Mouse (Mus musculus) G1E (cell line): ENCODE measurements at regions not wholly inside any gene's neighbourhood (a gene's known extent, or its start where the extent isn't known, plus 50 kb on each side); places are given as distances from the start of the nearest gene placed in this dataset.

Source experiments
- ATAC-seq: 2 replicates; pipeline ENCODE4 v1.8.0; 2016; ENCODE audit warnings: mild to moderate bottlenecking; ENCODE audit not compliant: insufficient number of reproducible peaks, poor library complexity, low FRiP score, severe bottlenecking; ENCODE audit errors: extremely low read depth
- DNase-seq: peaks from one replicate; pipeline ENCODE4 v3.0.0; 2012; ENCODE audit warnings: low spot score
- H3K27me3 ChIP-seq: 2 replicates; pipeline ENCODE4 v1.6.1; 2012; ENCODE audit warnings: mild to moderate bottlenecking, low read length, inconsistent platforms; ENCODE audit not compliant: insufficient read depth
- H3K36me3 ChIP-seq: replicated peaks from 2 replicates; pipeline ENCODE3; 2012; ENCODE audit warnings: mild to moderate bottlenecking, inconsistent platforms
- H3K4me1 ChIP-seq: 2 replicates; pipeline ENCODE4 v1.6.1; 2012; ENCODE audit warnings: low read depth, low read length, inconsistent platforms, mixed read lengths; ENCODE audit not compliant: insufficient read depth
- H3K4me3 ChIP-seq: 2 replicates; pipeline ENCODE4 v1.5.1; 2012; ENCODE audit warnings: low read depth, mild to moderate bottlenecking, inconsistent platforms, low read length, moderate library complexity, mixed read lengths
- H3K9me3 ChIP-seq: replicated peaks from 2 replicates; pipeline ENCODE4 v1.6.1; 2012; ENCODE audit warnings: inconsistent platforms
- CTCF ChIP-seq: IDR thresholded peaks from 2 replicates; pipeline ENCODE4 v1.5.1; 2012; ENCODE audit warnings: low read depth, low read length, inconsistent platforms, mixed read lengths
- GATA1 ChIP-seq: IDR thresholded peaks from 2 replicates; pipeline ENCODE4 v1.6.1; 2012; ENCODE audit warnings: borderline replicate concordance, low read length, inconsistent platforms, mixed read lengths
- GATA2 ChIP-seq: IDR thresholded peaks from 2 replicates; pipeline ENCODE4 v1.6.1; 2012; ENCODE audit warnings: low read depth, low read length, inconsistent platforms, borderline replicate concordance
- POLR2AphosphoS5 ChIP-seq: IDR thresholded peaks from 2 replicates; pipeline ENCODE4 v1.6.1; 2012; ENCODE audit warnings: low read depth, low read length, inconsistent platforms; ENCODE audit not compliant: insufficient replicate concordance
- TAL1 ChIP-seq: conservative IDR thresholded peaks from 2 replicates; pipeline ENCODE4 v1.6.1; 2012; ENCODE audit warnings: low read depth, low read length, inconsistent platforms, mixed read lengths

GRCm38 (mm10) chr6:22408808-22409589 lies 53.0 kb upstream of the Fam3c start:
- ATAC-seq (peak; percentile 40; the same call in 1 of the 2 replicates), DNase-seq (no peak)
- H3K9me3 ChIP-seq = no peaks in the 10 kb centered on the region
- H3K36me3 ChIP-seq = no peaks in the 10 kb centered on the region
- H3K27me3 ChIP-seq = no peaks in the 10 kb centered on the region; the same call in 1 of the 2 replicates
- H3K4me1 ChIP-seq = peaks cover 52% of the 10 kb centered on the region
- peak overlapping the region; percentile 24; the same call in 1 of the 2 replicates for H3K4me3 ChIP-seq
- TF ChIP-seq GATA1 (no peak), TAL1 (no peak), POLR2AphosphoS5 (no peak), CTCF (no peak), GATA2 (no peak)
